Mouse (Mus musculus) splenic B cell, adult 2 months (primary cell): ENCODE results near the gene Esf1.
"Not testable (repeated sequence)": the region's sequence is repeated elsewhere in the genome, so short reads cannot be mapped to it uniquely, and the experiment has no call there.

Source experiments
- DNase-seq: peaks from one replicate; pipeline ENCODE4 v3.0.0-alpha.2; 2011; ENCODE audit warnings: low read depth, low spot score
- H3K27me3 ChIP-seq: 2 replicates; pipeline ENCODE4 v1.6.1; 2012; ENCODE audit warnings: mild to moderate bottlenecking, low read length, moderate library complexity, mixed read lengths; ENCODE audit not compliant: control insufficient read depth, poor library complexity, insufficient read depth, severe bottlenecking
- H3K36me3 ChIP-seq: 2 replicates; pipeline ENCODE4 v1.6.1; 2012; ENCODE audit warnings: mild to moderate bottlenecking, low read length, moderate library complexity, mixed read lengths; ENCODE audit not compliant: control insufficient read depth, poor library complexity, insufficient read depth, severe bottlenecking

Gene Esf1

DNA sequence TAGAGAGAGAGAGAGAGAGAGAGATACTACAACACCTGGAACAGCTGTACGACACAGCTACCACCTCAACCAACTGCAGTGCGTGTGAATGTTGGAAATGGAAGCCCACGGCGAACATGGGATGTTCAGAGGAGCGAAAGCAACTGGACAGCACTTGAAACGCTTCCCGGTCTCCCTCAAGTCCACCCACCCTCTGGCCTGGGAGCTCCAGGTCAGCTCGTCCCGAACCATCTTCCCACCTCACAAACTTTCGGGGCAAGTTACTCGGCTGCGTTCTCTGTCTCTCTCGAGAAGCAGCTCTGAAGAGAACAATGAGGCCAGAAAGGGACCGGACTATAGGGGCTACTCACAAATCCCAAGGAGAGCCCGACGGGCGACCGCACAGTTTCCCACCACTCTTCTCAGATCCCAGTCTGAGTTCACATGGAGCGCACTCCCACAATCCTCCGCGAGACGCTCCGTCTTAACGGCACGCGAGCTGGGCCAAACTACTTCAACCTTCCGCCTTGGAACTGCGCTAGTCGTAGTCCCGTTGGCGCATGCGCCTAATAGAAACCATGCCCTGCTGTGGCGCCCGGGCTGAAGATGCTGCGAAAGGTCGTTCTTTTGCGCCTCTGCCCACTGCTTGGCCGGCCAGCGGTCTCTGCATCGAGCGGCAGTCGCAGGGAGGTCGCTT lies at the start of gene Esf1, which contains the start of gene Ndufaf5:
TSS of gene Esf1 (minus strand) at position 438 of the 676 bp plus-strand sequence.
TSS of gene Ndufaf5 (plus strand) at position 523 of the 676 bp plus-strand sequence.
- DNase-seq = peak; percentile 96
- Histone ChIP-seq H3K36me3 (peaks cover 3% of the 10 kb centered on the region; the same call in 1 of the 2 replicates), H3K27me3 (no peaks in the 10 kb centered on the region)

DNA sequence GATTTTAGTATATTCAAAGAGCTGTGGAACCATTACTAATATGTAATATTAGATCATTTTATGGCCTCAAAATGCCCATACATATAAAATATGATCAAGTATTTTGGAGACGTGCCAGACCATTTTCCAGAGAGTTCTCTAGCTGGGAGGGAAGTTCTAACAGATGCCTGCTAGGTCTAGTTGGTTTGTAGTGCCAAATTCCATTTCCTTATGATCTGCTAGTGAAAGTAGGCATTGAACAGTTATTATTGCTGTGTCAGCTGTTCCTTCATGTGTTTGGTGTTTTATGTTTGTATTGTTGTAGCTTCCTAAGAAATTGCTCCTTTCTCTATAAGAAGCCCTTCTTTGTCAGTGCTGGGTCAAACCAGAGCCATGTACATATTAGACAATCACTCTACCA lies 45.6 kb upstream of the Esf1 start:
- no peak for DNase-seq
- Histone ChIP-seq H3K36me3 (no peaks in the 10 kb centered on the region), H3K27me3 (no peaks in the 10 kb centered on the region)

DNA sequence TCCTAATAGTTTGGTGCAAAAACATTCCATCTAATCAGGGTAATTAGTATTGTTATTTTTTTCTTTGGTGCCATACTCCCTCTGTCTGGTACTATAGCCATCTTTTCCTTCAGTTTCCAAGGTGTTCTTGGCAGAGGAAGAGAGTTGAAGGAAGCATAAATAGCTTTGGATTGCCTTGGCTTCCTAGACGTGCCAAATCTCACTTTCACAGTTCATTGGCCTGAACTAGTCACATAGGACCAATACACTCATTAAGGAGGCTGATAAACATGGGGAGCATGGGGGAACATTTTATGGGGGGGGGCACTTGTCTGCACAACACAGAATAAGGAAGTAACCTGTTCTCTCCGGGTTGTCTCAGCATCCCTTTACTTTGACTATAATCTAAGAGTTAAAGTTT lies 45.1 kb upstream of the Esf1 start:
- no peaks in the 10 kb centered on the region for H3K27me3 ChIP-seq
- DNase-seq = no peak
- no peaks in the 10 kb centered on the region for H3K36me3 ChIP-seq

DNA sequence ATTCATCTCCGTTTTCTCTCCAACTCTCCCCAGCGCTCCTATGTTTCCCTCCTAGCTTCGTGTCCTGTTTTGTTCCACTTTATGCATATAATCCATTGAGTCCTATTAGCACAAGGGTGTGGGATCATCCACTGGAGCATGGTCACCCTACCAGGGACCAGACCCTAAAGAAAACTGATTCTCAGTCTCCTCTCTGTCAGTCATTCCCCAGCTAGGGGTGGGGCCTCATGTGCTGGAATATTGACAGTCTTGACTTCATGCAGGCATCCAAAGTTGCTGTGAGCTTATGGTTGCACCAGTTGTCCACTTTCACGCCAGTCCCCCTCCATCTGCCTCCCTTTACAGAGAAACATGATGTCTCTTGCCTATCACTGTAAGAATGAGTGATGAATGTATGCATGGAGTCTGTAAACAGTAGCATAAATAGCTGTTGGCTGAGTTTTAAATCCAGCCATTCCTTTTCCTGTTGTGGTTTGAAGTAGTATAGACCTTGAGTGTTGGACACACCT lies 44.2 kb upstream of the Esf1 start:
- no peaks in the 10 kb centered on the region for H3K36me3 ChIP-seq
- DNase-seq = no peak
- H3K27me3 ChIP-seq = no peaks in the 10 kb centered on the region

DNA sequence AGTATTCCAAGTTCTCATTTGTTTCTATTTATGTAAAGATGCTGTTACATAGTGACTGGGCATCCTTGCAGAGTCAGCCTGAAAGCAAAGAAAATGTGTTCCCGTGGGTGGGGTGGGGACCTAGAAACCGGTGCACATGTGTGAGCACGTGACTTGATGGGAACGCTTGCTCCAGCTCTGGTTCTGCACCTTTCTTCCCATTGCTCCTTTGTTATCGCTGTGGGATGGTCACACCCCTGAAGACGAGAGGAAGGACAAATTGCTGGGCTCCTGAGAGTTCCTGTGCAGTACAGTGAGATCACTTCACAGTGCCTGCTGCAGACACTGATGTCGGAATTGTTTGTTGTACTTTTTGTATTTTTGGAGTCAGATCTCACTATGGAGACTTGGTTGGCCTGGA lies 33.4 kb upstream of the Esf1 start:
- peaks cover 11% of the 10 kb centered on the region for H3K36me3 ChIP-seq
- no peak for DNase-seq
- no peaks in the 10 kb centered on the region; the same call in 1 of the 2 replicates for H3K27me3 ChIP-seq

DNA sequence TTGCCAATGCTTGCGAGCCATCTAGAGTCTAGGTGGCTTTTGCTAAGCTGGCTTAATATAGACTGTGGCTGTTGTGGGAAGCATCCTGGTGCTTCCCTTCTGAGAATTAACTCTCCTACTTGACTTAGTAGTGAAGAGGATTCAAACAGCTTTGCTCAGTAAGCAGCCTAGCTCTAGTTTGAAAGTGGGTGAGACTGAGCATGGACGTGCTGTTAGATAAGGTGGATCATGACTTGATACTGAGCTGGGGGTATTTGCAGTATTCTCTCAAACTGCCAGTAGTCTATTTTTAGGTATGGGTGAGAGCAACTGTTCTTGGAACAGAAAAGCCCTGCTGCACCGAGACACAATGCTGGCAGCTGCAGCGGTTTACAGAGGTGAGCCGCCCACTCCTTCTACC lies 32.2 kb upstream of the Esf1 start:
- DNase-seq = no peak
- Histone ChIP-seq H3K36me3 (peaks cover 11% of the 10 kb centered on the region), H3K27me3 (no peaks in the 10 kb centered on the region; the same call in 1 of the 2 replicates)

DNA sequence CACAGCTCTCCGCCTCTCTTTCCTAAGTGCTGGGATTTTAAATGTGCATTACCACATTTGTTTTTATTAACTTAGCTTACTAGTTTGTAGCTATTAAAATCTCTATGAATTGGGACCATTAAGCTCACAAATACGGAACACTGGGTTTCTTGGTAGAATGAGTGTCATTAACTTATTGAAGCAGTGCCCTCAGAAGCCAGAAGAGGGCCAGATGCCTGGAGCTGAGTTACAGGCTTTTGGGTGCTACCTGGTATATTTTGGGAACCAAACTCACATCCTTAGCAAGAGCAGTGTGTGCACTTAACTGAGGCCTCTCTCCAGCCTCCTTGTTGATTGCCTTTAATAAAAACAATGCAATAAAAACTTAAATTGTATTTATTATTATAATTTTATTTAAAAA lies 30.3 kb upstream of the Esf1 start:
- Histone ChIP-seq H3K27me3 (no peaks in the 10 kb centered on the region; the same call in 1 of the 2 replicates), H3K36me3 (peaks cover 11% of the 10 kb centered on the region)
- DNase-seq = no peak

DNA sequence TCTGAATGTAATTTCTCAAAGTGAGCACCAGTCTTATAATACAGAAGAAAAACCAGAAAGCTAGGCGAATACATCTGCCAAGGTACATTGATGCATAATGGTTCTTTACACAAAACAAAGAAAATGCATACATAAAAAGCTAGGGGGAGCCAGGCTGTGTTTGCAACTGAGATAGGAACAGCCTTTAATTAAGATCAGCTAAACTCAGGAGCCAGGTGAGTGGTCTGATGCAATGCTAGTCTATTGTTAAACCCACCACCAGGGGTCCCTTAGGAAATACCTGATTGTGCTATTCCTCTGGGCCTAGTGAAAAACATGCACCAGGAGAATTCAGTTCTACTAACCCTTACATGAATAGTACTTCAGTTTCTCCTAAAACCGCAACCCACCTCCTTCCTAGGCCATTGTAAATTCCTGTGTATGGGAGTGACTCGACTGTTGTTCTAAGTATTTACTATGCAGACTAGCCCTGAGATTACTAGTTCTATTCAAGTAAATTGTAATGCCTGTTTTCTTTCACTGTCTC lies 15.4 kb upstream of the Esf1 start:
- not testable (repeated sequence) for H3K27me3 ChIP-seq, H3K36me3 ChIP-seq, DNase-seq

DNA sequence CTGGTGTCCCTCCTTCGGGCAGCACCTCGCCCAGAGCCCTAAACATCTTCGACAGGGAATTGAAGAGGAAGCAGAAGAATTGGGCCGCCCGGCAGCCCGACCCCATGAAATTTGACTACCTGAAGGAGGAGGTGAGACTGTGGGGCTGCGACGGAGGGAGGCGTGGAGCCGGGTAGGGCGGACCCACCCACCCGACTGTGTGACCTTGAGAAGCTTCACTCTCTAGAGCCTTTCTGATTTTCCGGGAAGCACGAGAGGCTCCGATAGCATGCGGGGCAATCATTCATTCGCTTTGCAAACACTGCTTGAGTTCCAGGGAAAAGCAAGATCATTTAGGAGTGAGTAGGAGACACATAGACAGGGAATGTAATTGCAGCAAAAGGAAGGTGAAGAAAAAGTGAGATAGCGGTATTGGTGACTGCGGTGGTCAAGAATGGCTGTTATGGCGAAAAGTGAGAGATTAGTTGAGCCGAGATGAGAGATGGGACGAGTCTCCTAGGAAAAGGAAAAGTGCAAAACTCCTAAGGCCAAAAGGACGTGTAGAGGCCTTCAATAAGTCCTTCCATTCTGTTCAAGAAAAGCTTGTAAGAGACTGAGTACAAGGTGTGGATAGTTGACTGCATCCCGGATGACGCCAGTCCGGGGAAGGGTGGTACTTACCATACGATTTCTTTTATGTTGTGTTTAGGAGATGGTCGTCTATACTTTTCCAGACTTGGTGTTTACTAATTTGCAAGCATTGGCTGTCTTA lies 614 bp upstream of the Esf1 start:
- H3K27me3 ChIP-seq = no peaks in the 10 kb centered on the region
- no peak for DNase-seq
- H3K36me3 ChIP-seq = peaks cover 4% of the 10 kb centered on the region; the same call in 1 of the 2 replicates

DNA sequence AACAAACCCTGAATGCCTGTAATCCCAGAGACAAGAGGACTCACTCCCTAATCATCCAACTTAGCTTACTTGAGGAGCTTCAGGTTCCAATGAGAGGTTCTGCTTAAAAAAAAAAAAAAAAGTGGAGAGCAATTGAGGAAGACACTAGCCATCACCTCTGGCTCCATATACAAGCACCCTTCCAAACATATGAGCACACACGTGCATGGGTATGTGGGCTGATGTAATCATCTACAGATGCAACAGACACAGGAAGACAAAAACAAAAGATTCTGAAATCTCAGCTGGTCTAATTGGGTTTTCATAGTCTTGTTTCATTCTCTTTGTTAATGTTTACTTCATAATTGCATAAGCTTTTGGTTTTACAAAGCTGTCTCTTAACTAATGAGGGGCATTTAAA lies 1.3 kb downstream of the Esf1 start:
- DNase-seq = no peak
- Histone ChIP-seq H3K36me3 (peaks cover 1% of the 10 kb centered on the region; the same call in 1 of the 2 replicates), H3K27me3 (no peaks in the 10 kb centered on the region)

DNA sequence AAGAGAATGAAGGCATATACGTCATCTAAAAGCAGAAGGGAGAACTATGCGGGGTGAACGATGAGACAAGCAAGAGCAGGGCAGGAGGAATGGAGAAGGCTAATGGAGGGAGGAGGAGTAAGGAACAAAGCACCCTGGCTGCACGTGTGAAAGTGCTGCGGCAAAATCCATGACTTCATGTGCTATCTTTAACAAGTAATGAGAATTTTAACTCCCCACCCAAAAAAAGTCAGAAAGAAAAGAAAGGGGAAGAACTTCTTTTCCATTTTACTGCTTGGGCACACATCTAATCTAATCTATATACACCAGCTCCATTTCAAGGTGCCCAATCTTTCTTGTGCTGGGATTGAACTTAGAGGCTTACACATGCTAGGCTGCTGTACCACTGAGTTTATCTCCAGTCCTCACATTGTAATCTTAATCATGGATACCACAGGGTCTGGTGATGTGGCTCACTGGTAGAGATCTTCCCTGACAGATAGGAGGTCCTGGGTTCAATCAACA lies 7.0 kb downstream of the Esf1 start:
- Histone ChIP-seq H3K36me3 (peaks cover 1% of the 10 kb centered on the region; the same call in 1 of the 2 replicates), H3K27me3 (no peaks in the 10 kb centered on the region)
- no peak for DNase-seq

DNA sequence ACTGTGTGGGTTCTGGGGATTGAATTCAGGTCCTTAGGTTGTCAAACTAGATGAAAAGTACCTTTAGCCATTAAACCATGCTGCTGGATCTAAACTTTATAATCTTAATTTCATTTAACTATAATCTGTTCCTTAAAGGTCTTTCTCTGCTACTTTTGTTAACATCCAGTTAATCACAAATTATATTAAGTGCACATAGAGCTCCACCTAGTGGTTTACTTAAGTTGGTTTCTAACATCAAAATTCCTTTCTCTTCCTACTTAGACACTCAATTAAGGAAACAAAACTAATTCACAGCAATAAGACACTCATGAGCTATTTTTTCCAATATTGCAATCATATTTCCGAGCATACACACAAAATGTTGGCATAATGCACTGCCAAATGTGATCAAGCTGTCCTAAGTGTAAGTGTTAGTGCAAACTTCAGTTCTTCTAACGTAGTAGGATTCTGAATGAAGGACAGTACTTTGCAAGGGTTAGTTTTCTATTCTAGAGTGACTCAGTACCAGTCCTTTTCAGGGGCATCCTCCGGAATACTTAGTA lies 11.1 kb downstream of the Esf1 start:
- DNase-seq = peak; percentile 42
- H3K27me3 ChIP-seq = no peaks in the 10 kb centered on the region
- no peaks in the 10 kb centered on the region; the same call in 1 of the 2 replicates for H3K36me3 ChIP-seq

DNA sequence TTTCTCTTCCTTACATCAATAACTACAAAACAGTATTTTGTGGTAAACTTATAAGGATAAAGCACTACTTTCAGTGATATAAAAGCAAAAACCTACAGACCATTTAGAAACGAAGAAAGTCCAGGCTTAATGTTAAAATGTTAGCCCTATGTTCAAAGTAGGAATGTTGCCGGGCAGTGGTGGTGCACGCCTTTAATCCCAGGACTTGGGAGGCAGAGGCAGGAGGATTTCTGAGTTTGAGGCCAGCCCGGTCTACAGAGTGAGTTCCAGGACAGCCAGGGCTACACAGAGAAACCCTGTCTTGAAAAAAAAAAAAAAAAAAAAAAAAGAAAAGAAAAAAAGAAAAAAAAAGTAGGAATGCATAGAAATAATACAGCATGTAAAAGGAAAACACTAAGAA lies 18.6 kb downstream of the Esf1 start, which contains the start of gene Gm17374:
TSS of gene Gm17374 (plus strand) at position 301 of the 400 bp plus-strand sequence.
- not testable (repeated sequence) for DNase-seq, H3K27me3 ChIP-seq, H3K36me3 ChIP-seq

DNA sequence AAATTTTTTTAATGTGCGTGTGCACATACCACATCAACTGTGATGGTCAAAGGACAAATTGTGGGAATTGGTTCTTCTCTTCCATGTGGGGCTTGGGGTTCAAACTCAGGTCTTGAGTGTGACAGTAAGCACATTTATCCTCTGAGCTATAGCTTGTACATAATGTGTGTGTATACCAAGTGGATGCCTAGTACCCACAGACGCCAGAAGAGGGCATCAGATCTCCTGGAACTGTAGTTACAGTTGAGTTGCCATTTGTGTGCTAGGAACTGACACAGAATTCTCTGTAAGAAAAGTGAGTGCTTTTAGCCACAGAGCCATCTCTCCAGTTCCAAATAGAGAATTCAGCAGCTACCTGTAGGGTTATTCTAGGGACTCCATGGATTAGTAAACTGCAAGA lies 44.8 kb downstream of the Esf1 start:
- DNase-seq = peak; percentile 8
- H3K27me3 ChIP-seq = no peaks in the 10 kb centered on the region
- peaks cover 3% of the 10 kb centered on the region; the same call in 1 of the 2 replicates for H3K36me3 ChIP-seq
